ENCODE assay signal across 16 mouse cellular contexts in genomic region chr8:87158322-87158721, GRCm38 (mm10).
DNase-seq lines count a peak whose midpoint lies in the region; ATAC-seq lines count a peak whose summit lies in the region.
"Had no signal": no experiment of that assay in that cellular context is flagged by ENCODE, and none has a peak within 500 bp of the region (broad histone marks: within the 10 kb centered on the region; RNA-seq: fewer than 3 reads in every experiment).

No protein-coding gene starts in this region.

- H3K36me3 ChIP-seq in hindbrain, embryonic 14.5 days (replicated peaks; ENCODE audit: control insufficient read depth, insufficient read depth), result no peaks in the 10 kb centered on the region
- no peaks in the 10 kb centered on the region for H3K36me3 ChIP-seq in hindbrain, embryonic 13.5 days
- H3K36me3 ChIP-seq in midbrain, embryonic 11.5 days (ENCODE audit: control insufficient read depth, insufficient read depth, low read length), result no peaks in the 10 kb centered on the region
- no peaks in the 10 kb centered on the region for H3K36me3 ChIP-seq in midbrain, embryonic 13.5 days
- H3K36me3 ChIP-seq: embryonic facial prominence, embryonic 10.5 days; heart, embryonic 13.5 days; lung, embryonic 15.5 days; neural tube, embryonic 13.5 days had no signal

- no peaks in the 10 kb centered on the region for H3K9me3 ChIP-seq in hindbrain, embryonic 14.5 days (ENCODE audit: control insufficient read depth, low read length)
- H3K9me3 ChIP-seq in hindbrain, embryonic 13.5 days, result no peaks in the 10 kb centered on the region
- no peaks in the 10 kb centered on the region for H3K9me3 ChIP-seq in midbrain, embryonic 11.5 days (ENCODE audit: control insufficient read depth, low read length)
- H3K9me3 ChIP-seq in midbrain, embryonic 13.5 days, result no peaks in the 10 kb centered on the region; the same call in 1 of the 2 replicates
- H3K9me3 ChIP-seq: embryonic facial prominence, embryonic 10.5 days; heart, embryonic 13.5 days; lung, embryonic 15.5 days; neural tube, embryonic 13.5 days had no signal

- 35% methylated on average over 8 of the region's 8 CpGs for WGBS in hindbrain, embryonic 14.5 days
- WGBS in hindbrain, embryonic 13.5 days, result 47% methylated on average over 8 of the region's 8 CpGs
- 41% methylated on average over 8 of the region's 8 CpGs for WGBS in midbrain, embryonic 11.5 days
- WGBS in midbrain, embryonic 13.5 days, result 31% methylated on average over 8 of the region's 8 CpGs

- H3K27ac ChIP-seq in hindbrain, embryonic 14.5 days, result peak overlapping the region; percentile 34; the same call in 1 of the 2 replicates
- H3K27ac ChIP-seq in hindbrain, embryonic 13.5 days, result no peak overlapping the region
- no peak overlapping the region for H3K27ac ChIP-seq in midbrain, embryonic 11.5 days (ENCODE audit: low read depth, low read length)
- no peak overlapping the region for H3K27ac ChIP-seq in midbrain, embryonic 13.5 days
- H3K27ac ChIP-seq: embryonic facial prominence, embryonic 10.5 days; heart, embryonic 13.5 days; lung, embryonic 15.5 days; neural tube, embryonic 13.5 days had no signal

- peak; percentile 7 for DNase-seq in adrenal gland, postnatal 14 days
- DNase-seq in adrenal gland, postnatal 36 days, result no peak
- no peak for DNase-seq in hindbrain, embryonic 14.5 days (ENCODE audit: low spot score)
- peak; percentile 89 for DNase-seq in midbrain, embryonic 11.5 days (ENCODE audit: low spot score, missing footprints)
- peak; percentile 27 for DNase-seq in retina, embryonic 14.5 days (ENCODE audit: low spot score)
- DNase-seq: adrenal gland, postnatal 25 days; cerebellum, adult 18-20 months; gastrocnemius, postnatal 10 days; right cerebral cortex, adult 18-20 months had no signal

- H3K4me3 ChIP-seq in hindbrain, embryonic 14.5 days (replicated peaks; ENCODE audit: low read length), result no peak overlapping the region
- no peak overlapping the region for H3K4me3 ChIP-seq in hindbrain, embryonic 13.5 days
- no peak overlapping the region for H3K4me3 ChIP-seq in midbrain, embryonic 11.5 days (ENCODE audit: low read depth, low read length)
- H3K4me3 ChIP-seq in midbrain, embryonic 13.5 days (replicated peaks), result no peak overlapping the region
- H3K4me3 ChIP-seq: embryonic facial prominence, embryonic 10.5 days; heart, embryonic 13.5 days; lung, embryonic 15.5 days; neural tube, embryonic 13.5 days had no signal

- no peak overlapping the region for H3K4me2 ChIP-seq in hindbrain, embryonic 14.5 days (replicated peaks)
- no peak overlapping the region for H3K4me2 ChIP-seq in hindbrain, embryonic 13.5 days
- H3K4me2 ChIP-seq in midbrain, embryonic 11.5 days, result no peak overlapping the region
- H3K4me2 ChIP-seq in midbrain, embryonic 13.5 days (replicated peaks), result no peak overlapping the region
- H3K4me2 ChIP-seq: heart, embryonic 13.5 days; lung, embryonic 15.5 days; neural tube, embryonic 13.5 days had no signal

- no peaks in the 10 kb centered on the region for H3K27me3 ChIP-seq in hindbrain, embryonic 14.5 days (ENCODE audit: control insufficient read depth, insufficient read depth, low read length)
- H3K27me3 ChIP-seq in hindbrain, embryonic 13.5 days, result peaks cover 15% of the 10 kb centered on the region; the same call in 1 of the 2 replicates
- H3K27me3 ChIP-seq in midbrain, embryonic 11.5 days (ENCODE audit: control insufficient read depth, insufficient read depth, low read length), result peaks cover 2% of the 10 kb centered on the region
- H3K27me3 ChIP-seq in midbrain, embryonic 13.5 days, result 0 out of 2 replicates have a peak, but pooled peaks cover 5% of the 10 kb centered on the region
- H3K27me3 ChIP-seq: heart, embryonic 13.5 days; lung, embryonic 15.5 days; neural tube, embryonic 13.5 days had no signal

- H3K9ac ChIP-seq in hindbrain, embryonic 14.5 days, result no peak overlapping the region
- H3K9ac ChIP-seq in hindbrain, embryonic 13.5 days, result no peak overlapping the region
- no peak overlapping the region for H3K9ac ChIP-seq in midbrain, embryonic 11.5 days (ENCODE audit: low read length)
- H3K9ac ChIP-seq in midbrain, embryonic 13.5 days (replicated peaks), result no peak overlapping the region
- H3K9ac ChIP-seq: heart, embryonic 13.5 days; lung, embryonic 15.5 days; neural tube, embryonic 13.5 days had no signal

- no peak; the same call in 1 of the 2 replicates for ATAC-seq in hindbrain, embryonic 14.5 days (ENCODE audit: low FRiP score)
- ATAC-seq in hindbrain, embryonic 13.5 days (ENCODE audit: low FRiP score), result no peak
- ATAC-seq in midbrain, embryonic 11.5 days (ENCODE audit: low FRiP score), result no peak
- no peak for ATAC-seq in midbrain, embryonic 13.5 days
- ATAC-seq in megakaryocyte progenitor cell, adult 5-6 weeks (replicated peaks; ENCODE audit: poor library complexity), result no peak

- H3K4me1 ChIP-seq in hindbrain, embryonic 14.5 days (replicated peaks; ENCODE audit: control insufficient read depth, insufficient read depth, low read length), result peaks cover 15% of the 10 kb centered on the region
- peaks cover 20% of the 10 kb centered on the region for H3K4me1 ChIP-seq in hindbrain, embryonic 13.5 days (replicated peaks)
- peaks cover 19% of the 10 kb centered on the region for H3K4me1 ChIP-seq in midbrain, embryonic 11.5 days (ENCODE audit: control insufficient read depth, insufficient read depth, low read length)
- H3K4me1 ChIP-seq in midbrain, embryonic 13.5 days (replicated peaks), result peaks cover 27% of the 10 kb centered on the region
- H3K4me1 ChIP-seq: heart, embryonic 13.5 days; lung, embryonic 15.5 days had no signal

Comparison
In these comparisons a context has a peak if more than half of its experiments do, and no peak if none do; other contexts are left out.
1. DNase-seq: peak in adrenal gland, postnatal 14 days (single experiment), midbrain, embryonic 11.5 days (single experiment) and retina, embryonic 14.5 days (single experiment); none in adrenal gland, postnatal 36 days (0 of 2) and hindbrain, embryonic 14.5 days (single experiment).